Mouse (Mus musculus): ENCODE measurements around the gene 1700037H04Rik. TPM values are rescaled to one million over a fixed set of nuclear protein-coding genes. Genes with fewer than 3 reads are reported as not detected.

The 1700037H04Rik gene
- polyA plus RNA-seq, 1 experiment from 2014 or later, result 145 TPM

Other genes starting within 250 kb of the 1700037H04Rik start
- 3.6 and 3.7 TPM in 2 replicates for gene Gfra4, start 117.0 kb downstream of the 1700037H04Rik start, polyA plus RNA-seq (2016; fragmentation: Nextera tagmentation; extraction: Ambion mirVana)
- 0.84 and 1.1 TPM in 2 replicates for gene Adam33, start 96.3 kb downstream of the 1700037H04Rik start, polyA plus RNA-seq (2016; fragmentation: Nextera tagmentation; extraction: Ambion mirVana)
- gene Siglec1, start 73.3 kb downstream of the 1700037H04Rik start, polyA plus RNA-seq (2016; fragmentation: Nextera tagmentation; extraction: Ambion mirVana), result 0.12 TPM in 2 replicates
- gene Hspa12b, start 32.8 kb downstream of the 1700037H04Rik start, polyA plus RNA-seq (2016; fragmentation: Nextera tagmentation; extraction: Ambion mirVana), result 6.5 and 7.6 TPM in 2 replicates
- not detected in 2 replicates for gene Gm11037, start 26.6 kb downstream of the 1700037H04Rik start, polyA plus RNA-seq (2016; fragmentation: Nextera tagmentation; extraction: Ambion mirVana)
- gene Cenpb, start 20.0 kb upstream of the 1700037H04Rik start, polyA plus RNA-seq (2016; fragmentation: Nextera tagmentation; extraction: Ambion mirVana), result 9.0 and 10.6 TPM in 2 replicates
- gene Cdc25b, start 26.9 kb upstream of the 1700037H04Rik start, polyA plus RNA-seq (2016; fragmentation: Nextera tagmentation; extraction: Ambion mirVana), result 117 and 140 TPM in 2 replicates
- gene Spef1, start 27.2 kb upstream of the 1700037H04Rik start, polyA plus RNA-seq (2016; fragmentation: Nextera tagmentation; extraction: Ambion mirVana), result 3.7 and 6.3 TPM in 2 replicates
- 25.9 and 28.9 TPM in 2 replicates for gene Ap5s1, start 47.0 kb upstream of the 1700037H04Rik start, polyA plus RNA-seq (2016; fragmentation: Nextera tagmentation; extraction: Ambion mirVana)
- gene Mavs, start 74.0 kb upstream of the 1700037H04Rik start, polyA plus RNA-seq (2016; fragmentation: Nextera tagmentation; extraction: Ambion mirVana), result 20.6 and 21.4 TPM in 2 replicates
- 43.6 and 49.1 TPM in 2 replicates for gene Pank2, start 102.4 kb upstream of the 1700037H04Rik start, polyA plus RNA-seq (2016; fragmentation: Nextera tagmentation; extraction: Ambion mirVana)
- 7.5 and 10.5 TPM in 2 replicates for gene Rnf24, start 192.8 kb upstream of the 1700037H04Rik start, polyA plus RNA-seq (2016; fragmentation: Nextera tagmentation; extraction: Ambion mirVana)

All from midbrain, embryonic 10.5 days (tissue).